Mouse (Mus musculus) midbrain, embryonic 13.5 days (tissue): Measurements from ENCODE around the gene Vangl1. TPM values are rescaled to one million over a fixed set of nuclear protein-coding genes. Genes with fewer than 3 reads are reported as not detected.

Source experiments
- ATAC-seq: fragments of 200-750 bp; cut with Nextera tagmentation; 2 replicates; pipeline ENCODE4 v1.8.0; 2017; ENCODE audit warnings: mild to moderate bottlenecking, moderate TSS enrichment, moderate library complexity
- H3K27ac ChIP-seq: fragments of 300-500 bp; sonication (generic); 2 replicates; pipeline ENCODE4 v1.5.1; 2015; ENCODE audit warnings: inconsistent platforms, mild to moderate bottlenecking, moderate library complexity
- H3K27me3 ChIP-seq: fragments of 300-500 bp; sonication (generic); 2 replicates; pipeline ENCODE4 v1.6.1; 2015; ENCODE audit warnings: mild to moderate bottlenecking, inconsistent platforms
- H3K36me3 ChIP-seq: fragments of 300-500 bp; sonication (generic); 2 replicates; pipeline ENCODE4 v1.6.1; 2015; ENCODE audit warnings: mild to moderate bottlenecking, inconsistent platforms
- H3K4me1 ChIP-seq: fragments of 300-500 bp; sonication (generic); replicated peaks from 2 replicates; pipeline ENCODE4 v1.6.1; 2015; ENCODE audit warnings: inconsistent platforms
- H3K4me2 ChIP-seq: fragments of 300-500 bp; sonication (generic); replicated peaks from 2 replicates; pipeline ENCODE4 v1.6.1; 2015; ENCODE audit warnings: moderate library complexity, mild to moderate bottlenecking, inconsistent platforms
- H3K4me3 ChIP-seq: fragments of 300-500 bp; sonication (generic); replicated peaks from 2 replicates; pipeline ENCODE4 v1.5.1; 2015; ENCODE audit warnings: mild to moderate bottlenecking, inconsistent platforms
- H3K9ac ChIP-seq: fragments of 300-500 bp; sonication (generic); replicated peaks from 2 replicates; pipeline ENCODE4 v1.6.1; 2015; ENCODE audit warnings: mild to moderate bottlenecking, inconsistent platforms
- H3K9me3 ChIP-seq: fragments of 300-500 bp; sonication (generic); 2 replicates; pipeline ENCODE4 v1.6.1; 2016; ENCODE audit warnings: mild to moderate bottlenecking, inconsistent platforms
- WGBS: fragments of 180-500 bp; shearing (Covaris S2); methylation state at CpG from one replicate; pipeline ENCODE4 v1.1.7; 2015; 5-methylcytosine and 5-hydroxymethylcytosine counted together
- polyA plus RNA-seq: library from polyadenylated mRNA; unstranded; fragments of >200 nt; fragmentation: Nextera tagmentation; extraction: Ambion mirVana; gene quantifications from 2 replicates; pipeline ENCODE4 v1.2.1, GENCODE M21; 2015

Gene Vangl1
- polyA plus RNA-seq, 1 experiment from 2014 or later: 7.3 TPM

- peaks cover 39% of the 10 kb centered on the region for H3K4me1 ChIP-seq
- no peak overlapping the region for H3K9ac ChIP-seq
- H3K36me3 ChIP-seq: no peaks in the 10 kb centered on the region
- ATAC-seq: no peak
- H3K27ac ChIP-seq: no peak overlapping the region
- H3K4me2 ChIP-seq: no peak overlapping the region
- peaks cover 13% of the 10 kb centered on the region for H3K27me3 ChIP-seq
- WGBS: 83% methylated on average over 7 of the region's 7 CpGs
- H3K4me3 ChIP-seq: no peak overlapping the region
- no peaks in the 10 kb centered on the region for H3K9me3 ChIP-seq
Measured at GRCm38 (mm10) chr3:102149941-102150340, 54.6 kb downstream of the Vangl1 start.

GRCm38 (mm10) chr3:102147189-102147588, 57.3 kb downstream of the Vangl1 start:
- Histone ChIP-seq H3K4me2 (no peak overlapping the region), H3K9ac (no peak overlapping the region), H3K36me3 (no peaks in the 10 kb centered on the region), H3K4me1 (peaks cover 31% of the 10 kb centered on the region), H3K4me3 (no peak overlapping the region), H3K27ac (no peak overlapping the region), H3K27me3 (peaks cover 13% of the 10 kb centered on the region), H3K9me3 (no peaks in the 10 kb centered on the region)
- 64% methylated on average over 4 of the region's 4 CpGs for WGBS
- no peak for ATAC-seq

- ATAC-seq: no peak
- 59% methylated on average over 6 of the region's 6 CpGs for WGBS
- H3K4me1 ChIP-seq: peaks cover 23% of the 10 kb centered on the region
Measured at GRCm38 (mm10) chr3:102146428-102146827, 58.1 kb downstream of the Vangl1 start.

GRCm38 (mm10) chr3:102145645-102146386, 58.7 kb downstream of the Vangl1 start:
- Histone ChIP-seq H3K27ac (no peak overlapping the region), H3K9me3 (no peaks in the 10 kb centered on the region), H3K4me2 (no peak overlapping the region), H3K36me3 (no peaks in the 10 kb centered on the region), H3K27me3 (peaks cover 13% of the 10 kb centered on the region), H3K4me3 (no peak overlapping the region), H3K9ac (no peak overlapping the region), H3K4me1 (peaks cover 23% of the 10 kb centered on the region)
- no peak for ATAC-seq
- WGBS: 35% methylated on average over 6 of the region's 6 CpGs

More at GRCm38 (mm10) chr3:102146428-102146827, 58.1 kb downstream of the Vangl1 start:
- no peaks in the 10 kb centered on the region for H3K9me3 ChIP-seq
- H3K9ac ChIP-seq: no peak overlapping the region
- H3K4me3 ChIP-seq: no peak overlapping the region
- H3K27ac ChIP-seq: no peak overlapping the region
- H3K4me2 ChIP-seq: no peak overlapping the region
- peaks cover 13% of the 10 kb centered on the region for H3K27me3 ChIP-seq
- no peaks in the 10 kb centered on the region for H3K36me3 ChIP-seq

- Histone ChIP-seq H3K4me1 (peaks cover 23% of the 10 kb centered on the region), H3K9me3 (no peaks in the 10 kb centered on the region), H3K4me2 (no peak overlapping the region), H3K4me3 (no peak overlapping the region), H3K27ac (no peak overlapping the region), H3K27me3 (peaks cover 9% of the 10 kb centered on the region), H3K9ac (no peak overlapping the region), H3K36me3 (no peaks in the 10 kb centered on the region)
- ATAC-seq: no peak
- WGBS: 98% methylated on average over 4 of the region's 4 CpGs
Measured at GRCm38 (mm10) chr3:102144401-102144800, 60.1 kb downstream of the Vangl1 start.

- Histone ChIP-seq H3K27me3 (0 out of 2 replicates have a peak, but pooled peaks cover 5% of the 10 kb centered on the region), H3K27ac (no peak overlapping the region), H3K4me1 (peaks cover 23% of the 10 kb centered on the region), H3K4me2 (no peak overlapping the region), H3K9me3 (no peaks in the 10 kb centered on the region), H3K9ac (no peak overlapping the region), H3K4me3 (no peak overlapping the region), H3K36me3 (no peaks in the 10 kb centered on the region)
- no peak for ATAC-seq
- WGBS: 85% methylated on average over 3 of the region's 3 CpGs
Measured at GRCm38 (mm10) chr3:102143536-102143935, 61.0 kb downstream of the Vangl1 start.

GRCm38 (mm10) chr3:102142947-102143346, 61.5 kb downstream of the Vangl1 start:
- Histone ChIP-seq H3K27ac (no peak overlapping the region), H3K4me1 (peaks cover 18% of the 10 kb centered on the region), H3K4me2 (no peak overlapping the region), H3K36me3 (no peaks in the 10 kb centered on the region), H3K4me3 (no peak overlapping the region), H3K9ac (no peak overlapping the region), H3K9me3 (no peaks in the 10 kb centered on the region), H3K27me3 (0 out of 2 replicates have a peak, but pooled peaks cover 5% of the 10 kb centered on the region)
- no peak for ATAC-seq
- 98% methylated on average over 4 of the region's 4 CpGs for WGBS

GRCm38 (mm10) chr3:102141893-102142292, 62.6 kb downstream of the Vangl1 start:
- Histone ChIP-seq H3K9ac (no peak overlapping the region), H3K27me3 (0 out of 2 replicates have a peak, but pooled peaks cover 6% of the 10 kb centered on the region), H3K9me3 (no peaks in the 10 kb centered on the region), H3K4me3 (no peak overlapping the region), H3K4me2 (no peak overlapping the region), H3K36me3 (no peaks in the 10 kb centered on the region), H3K4me1 (peaks cover 12% of the 10 kb centered on the region), H3K27ac (no peak overlapping the region)
- 46% methylated on average over 6 of the region's 6 CpGs for WGBS
- no peak for ATAC-seq

- Histone ChIP-seq H3K4me1 (peaks cover 12% of the 10 kb centered on the region), H3K27ac (no peak overlapping the region), H3K9ac (no peak overlapping the region), H3K4me2 (no peak overlapping the region), H3K27me3 (0 out of 2 replicates have a peak, but pooled peaks cover 7% of the 10 kb centered on the region), H3K9me3 (no peaks in the 10 kb centered on the region), H3K36me3 (no peaks in the 10 kb centered on the region), H3K4me3 (no peak overlapping the region)
- 54% methylated on average over 2 of the region's 2 CpGs for WGBS
- no peak for ATAC-seq
Measured at GRCm38 (mm10) chr3:102141451-102141850, 63.0 kb downstream of the Vangl1 start.

GRCm38 (mm10) chr3:102140606-102141005, 63.9 kb downstream of the Vangl1 start:
- Histone ChIP-seq H3K9me3 (no peaks in the 10 kb centered on the region), H3K27ac (no peak overlapping the region), H3K4me3 (no peak overlapping the region), H3K4me2 (no peak overlapping the region), H3K4me1 (peaks cover 13% of the 10 kb centered on the region), H3K9ac (no peak overlapping the region), H3K36me3 (no peaks in the 10 kb centered on the region), H3K27me3 (peaks cover 7% of the 10 kb centered on the region; the same call in 1 of the 2 replicates)
- ATAC-seq: no peak
- 88% methylated on average over 6 of the region's 6 CpGs for WGBS

GRCm38 (mm10) chr3:102138899-102139298, 65.6 kb downstream of the Vangl1 start:
- Histone ChIP-seq H3K4me3 (no peak overlapping the region), H3K9ac (no peak overlapping the region), H3K4me2 (no peak overlapping the region), H3K36me3 (no peaks in the 10 kb centered on the region), H3K9me3 (no peaks in the 10 kb centered on the region), H3K4me1 (peaks cover 18% of the 10 kb centered on the region), H3K27ac (no peak overlapping the region), H3K27me3 (peaks cover 3% of the 10 kb centered on the region; the same call in 1 of the 2 replicates)
- WGBS: 39% methylated on average over 6 of the region's 6 CpGs
- ATAC-seq: no peak

GRCm38 (mm10) chr3:102137158-102137557, 67.3 kb downstream of the Vangl1 start:
- H3K9me3 ChIP-seq: no peaks in the 10 kb centered on the region
- 77% methylated on average over 10 of the region's 10 CpGs for WGBS
- H3K27me3 ChIP-seq: peaks cover 3% of the 10 kb centered on the region; the same call in 1 of the 2 replicates
- H3K4me3 ChIP-seq: no peak overlapping the region
- H3K9ac ChIP-seq: no peak overlapping the region
- peak; percentile 51 for ATAC-seq
- H3K4me2 ChIP-seq: no peak overlapping the region
- peak overlapping the region; percentile 44; the same call in 1 of the 2 replicates for H3K27ac ChIP-seq
- no peaks in the 10 kb centered on the region for H3K36me3 ChIP-seq
- peaks cover 18% of the 10 kb centered on the region for H3K4me1 ChIP-seq
